Mouse (Mus musculus) forebrain, embryonic 10.5 days (tissue): ENCODE measurements around the gene Wdfy4. TPM values are rescaled to one million over a fixed set of nuclear protein-coding genes. Genes with fewer than 3 reads are reported as not detected.
A peak's percentile ranks its signal among the peaks of the same experiment; 100 is the strongest.

ENCODE experiments used
- DNase-seq: peaks from one replicate; pipeline ENCODE4 v3.0.0-alpha.2; 2017; ENCODE audit warnings: low spot score; ENCODE audit errors: extremely low spot score
- H3K27ac ChIP-seq: fragments of 300-500 bp; sonication (generic); 2 replicates; pipeline ENCODE4 v1.5.1; 2016; ENCODE audit warnings: mild to moderate bottlenecking
- H3K27me3 ChIP-seq: fragments of 300-500 bp; sonication (generic); 2 replicates; pipeline ENCODE4 v1.6.1; 2016; ENCODE audit warnings: mild to moderate bottlenecking; ENCODE audit not compliant: poor library complexity, severe bottlenecking
- H3K36me3 ChIP-seq: fragments of 300-500 bp; sonication (generic); replicated peaks from 2 replicates; pipeline ENCODE4 v1.6.1; 2016; ENCODE audit warnings: mild to moderate bottlenecking, moderate library complexity
- H3K4me1 ChIP-seq: fragments of 300-500 bp; sonication (generic); 2 replicates; pipeline ENCODE4 v1.6.1; 2016
- H3K4me3 ChIP-seq: fragments of 300-500 bp; sonication (generic); 2 replicates; pipeline ENCODE4 v1.5.1; 2016; ENCODE audit warnings: mild to moderate bottlenecking, moderate library complexity
- H3K9me3 ChIP-seq: fragments of 300-500 bp; sonication (generic); 2 replicates; pipeline ENCODE4 v1.6.1; 2016; ENCODE audit warnings: mild to moderate bottlenecking, moderate library complexity
- WGBS: fragments of 180-500 bp; shearing (Covaris S2); methylation state at CpG from one replicate; pipeline ENCODE4 v1.1.7; 2016; 5-methylcytosine and 5-hydroxymethylcytosine counted together
- polyA plus RNA-seq: library from polyadenylated mRNA; unstranded; fragments of >200 nt; fragmentation: Nextera tagmentation; extraction: Ambion mirVana; gene quantifications from 2 replicates; pipeline ENCODE4 v1.2.1, GENCODE M21; 2016

Wdfy4 gene
- polyA plus RNA-seq, 1 experiment from 2014 or later: 0.45 TPM

DNA sequence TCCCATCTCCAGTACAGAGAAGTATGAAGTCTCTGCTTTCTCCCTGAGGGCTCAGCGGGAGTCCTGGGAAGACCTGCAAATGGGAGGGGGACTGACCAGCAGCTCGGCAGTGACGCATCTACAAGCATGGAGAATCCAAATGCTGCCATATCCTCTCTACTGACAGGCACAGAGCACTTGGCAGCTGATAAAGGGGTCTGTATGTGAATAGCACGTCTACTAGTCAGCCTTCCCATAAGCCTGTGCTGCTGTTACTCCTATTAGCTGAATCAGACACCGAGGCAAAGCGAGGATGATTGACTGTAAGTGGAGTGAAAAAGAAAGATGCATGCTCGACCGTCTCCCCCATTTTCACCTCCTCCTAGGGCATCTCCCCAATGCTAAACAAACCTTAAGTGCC lies 131.9 kb downstream of the Wdfy4 start:
- Histone ChIP-seq H3K36me3 (no peaks in the 10 kb centered on the region), H3K4me3 (no peak overlapping the region), H3K27me3 (no peaks in the 10 kb centered on the region), H3K4me1 (peaks cover 17% of the 10 kb centered on the region), H3K9me3 (no peaks in the 10 kb centered on the region), H3K27ac (0 out of 2 replicates have a peak overlapping the region, but pooled peaks have one; percentile 35)
- no peak for DNase-seq
- WGBS: 67% methylated on average over 8 of the region's 8 CpGs

DNA sequence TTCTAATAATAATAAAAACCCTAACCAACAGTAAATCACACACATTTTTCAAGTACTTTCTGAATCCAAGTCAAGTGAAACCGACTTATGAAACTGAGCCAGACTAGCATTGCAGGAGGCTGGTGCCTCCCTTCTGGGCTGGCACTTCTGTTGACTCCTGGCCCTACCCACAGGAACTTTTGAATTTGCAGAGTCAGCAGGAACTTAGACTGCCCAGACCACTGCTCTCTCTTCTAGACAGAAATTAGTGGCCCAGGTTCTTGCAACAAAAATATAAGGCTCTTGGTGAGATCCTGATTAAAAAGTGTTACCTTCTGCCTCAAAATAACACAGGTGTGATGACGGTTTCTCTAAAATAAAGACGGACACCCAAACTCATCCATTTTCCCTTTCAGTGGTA lies 140.1 kb downstream of the Wdfy4 start:
- WGBS: 92% methylated on average over 3 of the region's 3 CpGs
- Histone ChIP-seq H3K27me3 (no peaks in the 10 kb centered on the region), H3K36me3 (no peaks in the 10 kb centered on the region), H3K4me3 (no peak overlapping the region), H3K4me1 (no peaks in the 10 kb centered on the region), H3K27ac (no peak overlapping the region), H3K9me3 (no peaks in the 10 kb centered on the region)
- DNase-seq: no peak

DNA sequence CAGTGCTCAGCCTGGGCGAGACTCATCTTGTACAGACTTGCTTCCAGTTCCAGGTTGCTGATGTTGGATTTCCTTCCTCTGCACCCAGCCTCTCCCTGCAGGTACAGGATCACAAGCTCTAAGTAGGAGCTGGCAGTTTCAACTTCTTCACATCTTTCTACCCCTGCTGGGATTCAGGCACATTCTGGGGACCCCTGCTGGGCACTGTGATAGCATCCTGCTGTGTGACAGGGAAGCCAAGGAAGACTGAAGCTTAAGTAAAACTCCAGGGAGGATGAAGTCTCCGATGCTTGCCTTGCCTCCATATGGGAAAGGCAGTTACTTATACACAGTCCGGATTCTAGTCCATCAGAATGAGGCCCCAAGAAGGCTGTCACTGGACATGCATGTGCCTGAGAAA lies 148.5 kb downstream of the Wdfy4 start:
- H3K36me3 ChIP-seq: no peaks in the 10 kb centered on the region
- no peak for DNase-seq
- H3K27me3 ChIP-seq: no peaks in the 10 kb centered on the region
- H3K27ac ChIP-seq: no peak overlapping the region
- H3K4me1 ChIP-seq: peaks cover 9% of the 10 kb centered on the region
- WGBS: 46% methylated on average over 3 of the region's 3 CpGs
- no peaks in the 10 kb centered on the region for H3K9me3 ChIP-seq
- H3K4me3 ChIP-seq: no peak overlapping the region

DNA sequence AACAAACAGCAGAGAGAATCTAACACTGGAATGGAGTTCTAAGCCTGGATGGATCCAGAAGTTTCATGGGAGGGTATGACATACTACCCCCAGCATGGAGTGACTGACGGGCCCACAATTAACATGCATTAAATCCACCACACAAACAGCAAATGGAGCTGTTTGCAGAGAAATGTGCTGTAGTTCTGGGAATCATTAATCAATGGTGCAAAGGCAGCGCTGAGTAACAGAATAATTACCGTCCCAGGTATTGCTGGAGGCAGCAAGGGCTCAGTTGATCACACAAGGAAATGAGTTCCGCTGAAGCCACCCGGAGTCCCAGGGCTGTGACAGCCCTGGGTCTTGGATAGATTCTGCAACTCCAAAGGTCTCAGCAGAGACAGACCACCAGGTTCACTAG lies 149.9 kb downstream of the Wdfy4 start:
- no peaks in the 10 kb centered on the region for H3K36me3 ChIP-seq
- H3K27me3 ChIP-seq: no peaks in the 10 kb centered on the region
- H3K4me3 ChIP-seq: no peak overlapping the region
- no peaks in the 10 kb centered on the region for H3K9me3 ChIP-seq
- 82% methylated on average over 5 of the region's 5 CpGs for WGBS
- H3K4me1 ChIP-seq: peaks cover 19% of the 10 kb centered on the region
- no peak overlapping the region for H3K27ac ChIP-seq
- DNase-seq: no peak

DNA sequence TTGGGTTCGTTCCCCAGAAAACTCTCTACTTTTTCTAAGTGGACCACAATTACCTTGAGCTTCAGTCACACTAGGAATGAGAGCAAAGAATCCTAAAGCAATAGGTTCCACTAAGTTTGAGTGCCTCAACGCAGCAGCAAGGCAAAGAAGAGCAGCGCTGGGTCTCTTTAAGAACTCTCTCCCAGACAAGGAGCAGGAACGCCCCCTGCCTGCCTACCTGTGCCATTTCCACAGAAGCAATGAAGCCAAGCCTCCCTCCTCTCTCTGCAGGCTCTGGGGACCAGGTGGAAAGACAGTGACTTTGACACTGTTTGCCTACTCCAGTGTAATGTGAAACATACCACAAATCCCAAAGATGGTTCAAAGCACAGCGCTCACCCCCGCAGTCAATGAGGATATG lies 151.9 kb downstream of the Wdfy4 start:
- Histone ChIP-seq H3K27me3 (no peaks in the 10 kb centered on the region), H3K4me3 (no peak overlapping the region), H3K27ac (no peak overlapping the region), H3K36me3 (no peaks in the 10 kb centered on the region), H3K4me1 (peaks cover 22% of the 10 kb centered on the region), H3K9me3 (no peaks in the 10 kb centered on the region)
- WGBS: 35% methylated on average over 6 of the region's 6 CpGs
- peak; percentile 43 for DNase-seq

DNA sequence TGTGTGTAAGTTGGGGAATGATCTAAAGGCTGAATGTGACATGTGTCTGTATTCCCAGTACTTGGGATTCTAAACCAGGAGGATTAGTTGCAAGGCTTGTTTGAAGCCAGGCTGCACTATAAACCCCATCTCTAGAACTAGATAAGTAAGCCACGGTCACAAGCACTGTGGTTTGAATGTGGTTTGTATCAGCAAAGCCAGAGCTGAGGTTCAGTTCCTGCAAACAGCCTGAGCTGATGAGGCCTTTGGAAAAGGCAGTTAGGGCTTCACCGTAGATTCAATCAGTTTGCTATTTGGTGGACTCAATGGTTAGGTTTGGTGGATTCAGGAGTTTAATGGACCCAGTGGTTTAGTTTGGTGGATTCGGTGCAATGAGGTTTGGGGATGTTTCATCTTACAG lies 154.5 kb downstream of the Wdfy4 start:
- no peaks in the 10 kb centered on the region for H3K27me3 ChIP-seq
- DNase-seq: no peak
- peaks cover 22% of the 10 kb centered on the region for H3K4me1 ChIP-seq
- H3K36me3 ChIP-seq: no peaks in the 10 kb centered on the region
- 85% methylated on average over 3 of the region's 3 CpGs for WGBS
- H3K27ac ChIP-seq: no peak overlapping the region
- no peak overlapping the region for H3K4me3 ChIP-seq
- no peaks in the 10 kb centered on the region for H3K9me3 ChIP-seq

DNA sequence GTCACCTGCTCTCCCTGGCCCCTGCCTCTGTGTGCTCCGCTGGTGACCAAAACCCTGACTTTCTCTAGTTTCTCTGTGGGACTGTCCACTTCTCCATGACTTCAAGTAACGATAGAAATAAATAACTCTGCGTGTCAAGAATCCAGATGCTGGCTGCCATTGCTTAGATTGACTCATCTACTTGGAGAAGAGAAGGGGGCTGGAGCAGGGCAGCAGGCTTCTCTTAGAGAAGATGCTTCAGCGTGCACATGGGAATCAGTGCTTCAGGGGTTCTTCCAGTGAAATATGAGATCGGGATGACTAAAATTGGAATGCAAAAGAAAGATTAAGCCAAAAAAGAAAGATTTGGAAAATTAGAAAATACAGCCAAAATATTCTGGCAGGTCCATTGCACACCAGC lies 165.7 kb downstream of the Wdfy4 start:
- peaks cover 6% of the 10 kb centered on the region; the same call in 1 of the 2 replicates for H3K4me1 ChIP-seq
- H3K4me3 ChIP-seq: no peak overlapping the region
- WGBS: 81% methylated on average over 5 of the region's 5 CpGs
- no peak overlapping the region for H3K27ac ChIP-seq
- H3K9me3 ChIP-seq: no peaks in the 10 kb centered on the region
- no peaks in the 10 kb centered on the region for H3K36me3 ChIP-seq
- DNase-seq: no peak
- no peaks in the 10 kb centered on the region for H3K27me3 ChIP-seq

DNA sequence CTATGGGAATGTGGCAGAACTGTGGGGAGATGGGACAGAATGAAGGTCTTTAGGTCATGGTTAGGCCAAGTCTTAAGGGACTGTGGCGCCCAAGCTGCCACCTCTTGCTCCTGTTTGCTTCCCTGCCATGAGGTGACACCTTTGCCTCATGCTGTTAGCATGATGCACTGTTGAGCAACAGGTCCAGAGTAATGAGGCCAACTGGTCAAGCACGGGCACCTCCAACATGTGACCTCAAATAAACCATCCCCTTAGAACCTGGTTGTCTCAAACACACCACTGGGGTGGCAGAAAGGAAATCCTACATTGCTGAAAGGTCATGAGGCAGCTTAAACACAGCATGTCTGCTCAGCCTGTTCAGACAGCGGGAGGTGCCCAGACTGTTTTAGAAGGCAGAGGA lies 166.3 kb downstream of the Wdfy4 start:
- H3K27me3 ChIP-seq: no peaks in the 10 kb centered on the region
- DNase-seq: no peak
- H3K4me3 ChIP-seq: no peak overlapping the region
- no peaks in the 10 kb centered on the region for H3K36me3 ChIP-seq
- H3K27ac ChIP-seq: no peak overlapping the region
- H3K9me3 ChIP-seq: no peaks in the 10 kb centered on the region
- WGBS: 88% methylated on average over 3 of the region's 3 CpGs
- H3K4me1 ChIP-seq: peaks cover 6% of the 10 kb centered on the region; the same call in 1 of the 2 replicates

DNA sequence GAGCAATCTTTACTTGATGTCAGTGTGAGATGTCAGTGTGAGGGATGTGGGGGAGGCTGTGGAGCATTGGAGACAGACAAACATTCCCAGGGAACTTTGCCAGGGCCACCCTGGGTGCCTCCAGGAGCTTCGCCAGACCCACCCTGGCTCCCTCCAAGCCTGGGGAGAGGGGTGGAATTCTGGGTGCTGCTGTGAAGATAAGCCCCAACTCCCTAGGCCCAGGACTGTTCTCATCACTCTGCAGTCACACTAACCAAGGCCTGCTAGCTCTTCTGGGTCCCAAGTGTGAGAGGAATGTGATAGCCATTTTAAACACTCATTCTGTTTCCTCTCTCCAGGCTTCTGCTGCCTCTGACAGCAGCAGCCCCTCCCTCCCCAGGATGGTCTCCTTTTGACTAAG lies 177.7 kb downstream of the Wdfy4 start:
- Histone ChIP-seq H3K4me3 (no peak overlapping the region), H3K9me3 (peaks cover 5% of the 10 kb centered on the region; the same call in 1 of the 2 replicates), H3K27ac (no peak overlapping the region), H3K4me1 (no peaks in the 10 kb centered on the region), H3K27me3 (no peaks in the 10 kb centered on the region), H3K36me3 (no peaks in the 10 kb centered on the region)
- no peak for DNase-seq
- WGBS: 80% methylated on average over 1 of the region's 1 CpGs

DNA sequence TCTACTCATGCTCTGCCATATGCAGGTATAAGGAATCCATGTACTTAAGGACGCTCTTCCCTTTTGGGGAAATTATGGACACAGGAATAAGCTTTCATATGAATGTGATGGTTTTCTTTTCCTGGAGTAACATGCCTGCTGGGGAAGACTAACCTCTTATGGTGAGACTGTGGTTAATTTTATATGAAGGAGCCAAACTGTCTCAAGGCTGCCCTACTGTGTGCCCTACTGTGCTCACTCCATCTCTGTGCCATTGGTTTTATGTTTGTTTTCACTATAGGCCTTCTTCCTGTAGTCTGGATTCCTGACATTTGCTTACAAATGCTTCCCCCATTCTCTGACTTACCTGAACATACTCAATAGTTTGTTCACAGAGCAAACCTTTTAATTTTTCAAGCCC lies 180.2 kb downstream of the Wdfy4 start:
- Histone ChIP-seq H3K9me3 (peaks cover 5% of the 10 kb centered on the region; the same call in 1 of the 2 replicates), H3K4me3 (no peak overlapping the region), H3K36me3 (no peaks in the 10 kb centered on the region), H3K4me1 (peaks cover 5% of the 10 kb centered on the region), H3K27me3 (no peaks in the 10 kb centered on the region), H3K27ac (no peak overlapping the region)
- no peak for DNase-seq
- WGBS: 95% methylated on average over 1 of the region's 1 CpGs

DNA sequence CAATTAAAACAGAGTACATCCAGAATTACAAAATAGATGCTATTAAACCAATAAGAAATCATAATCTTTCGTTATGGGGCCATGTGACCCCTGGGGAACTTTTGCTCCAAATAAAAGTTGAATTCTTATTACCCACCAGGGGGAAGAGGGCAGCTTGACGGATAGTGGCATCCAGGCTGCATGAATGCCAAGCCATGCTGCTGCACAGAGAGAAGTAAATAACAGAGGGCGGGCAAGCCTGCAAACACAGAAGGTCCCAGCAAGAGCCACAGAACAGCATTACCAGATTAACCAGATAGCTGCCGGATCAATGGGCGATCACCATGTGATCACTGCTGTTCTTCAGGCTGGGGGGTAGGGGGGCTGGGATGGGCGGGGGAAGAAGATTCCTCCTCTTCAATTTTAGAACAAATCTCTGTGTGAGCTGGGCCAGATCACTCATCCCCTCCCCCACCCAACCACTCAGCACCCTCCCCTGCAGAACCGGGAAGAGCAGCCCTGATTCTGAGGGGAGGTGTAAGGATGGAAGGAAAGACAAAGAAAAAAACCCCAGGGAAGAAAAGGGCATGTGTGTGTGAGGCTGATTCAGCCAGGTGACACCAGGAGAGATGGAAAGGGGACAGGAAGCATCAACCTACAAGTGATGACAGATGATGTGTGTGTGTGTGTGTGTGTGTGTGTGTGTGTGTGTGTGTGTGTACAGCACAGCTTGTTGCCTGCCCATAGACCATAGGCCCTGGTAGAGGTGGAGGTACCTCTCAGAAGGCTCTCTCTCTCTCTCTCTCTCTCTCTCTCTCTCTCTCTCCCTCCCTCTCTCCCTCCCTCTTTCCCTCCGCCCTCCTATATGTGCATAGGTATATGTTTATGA lies 185.0 kb downstream of the Wdfy4 start:
- Histone ChIP-seq H3K36me3 (no peaks in the 10 kb centered on the region), H3K27ac (peak overlapping the region; percentile 75), H3K9me3 (peaks cover 5% of the 10 kb centered on the region; the same call in 1 of the 2 replicates), H3K4me1 (peaks cover 21% of the 10 kb centered on the region), H3K4me3 (no peak overlapping the region), H3K27me3 (no peaks in the 10 kb centered on the region)
- 22% methylated on average over 8 of the region's 8 CpGs for WGBS
- no peak for DNase-seq

DNA sequence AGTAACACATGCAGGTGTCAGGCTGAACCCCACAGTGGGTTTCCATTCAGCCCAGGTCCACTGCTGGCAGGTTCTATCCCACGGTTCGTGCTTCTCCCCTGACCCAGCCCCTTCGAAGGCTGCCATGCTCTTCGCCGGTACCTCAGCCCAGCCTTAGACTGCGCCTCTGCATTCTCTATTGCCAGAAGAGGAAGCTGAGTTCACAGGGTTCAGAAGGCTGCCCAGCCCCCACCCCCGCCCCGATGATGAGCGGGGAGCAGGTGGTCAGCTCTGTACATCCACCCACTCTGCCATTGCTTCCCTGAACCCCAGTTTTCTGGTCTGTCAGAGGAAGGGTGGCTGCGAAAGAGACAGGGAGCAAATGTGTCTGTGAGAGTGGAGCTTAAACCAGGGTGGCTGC lies 185.8 kb downstream of the Wdfy4 start:
- Histone ChIP-seq H3K27me3 (no peaks in the 10 kb centered on the region), H3K9me3 (no peaks in the 10 kb centered on the region), H3K4me3 (peak overlapping the region; percentile 14; the same call in 1 of the 2 replicates), H3K4me1 (peaks cover 29% of the 10 kb centered on the region), H3K36me3 (no peaks in the 10 kb centered on the region), H3K27ac (peak overlapping the region; percentile 75)
- 23% methylated on average over 10 of the region's 10 CpGs for WGBS
- DNase-seq: no peak

DNA sequence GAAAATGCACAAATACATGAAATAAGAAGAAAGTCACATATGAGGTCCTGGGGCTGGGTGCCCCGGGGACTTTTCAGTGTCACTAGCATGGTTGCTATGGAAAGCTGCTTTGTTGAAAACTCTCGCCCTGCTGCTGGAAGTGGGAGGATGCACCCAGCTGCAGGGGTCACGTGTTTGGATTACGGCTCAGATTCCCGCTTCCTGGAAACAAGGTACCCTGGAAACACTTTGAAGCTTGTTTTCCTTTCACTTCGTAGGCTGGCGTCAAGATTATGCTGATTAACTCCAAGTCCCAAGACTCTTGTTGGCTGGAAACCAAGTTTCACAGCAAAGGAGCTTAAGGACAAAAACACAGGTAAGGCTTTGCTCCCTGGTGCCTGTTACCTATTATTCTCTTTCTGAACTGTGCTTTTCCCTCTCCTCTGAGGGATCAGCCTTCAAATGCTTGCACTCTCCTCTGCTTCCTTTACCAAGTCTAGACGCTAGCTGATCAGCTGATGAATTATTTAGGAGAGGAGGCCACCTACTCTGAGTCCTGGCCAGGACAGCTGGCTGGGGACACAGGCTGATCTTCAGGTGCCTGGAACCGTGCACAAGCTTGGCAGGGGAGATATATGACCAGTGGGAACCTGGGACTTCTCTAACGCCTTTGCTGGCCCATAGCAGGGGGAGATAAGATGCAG lies 190.2 kb downstream of the Wdfy4 start:
- WGBS: 7% methylated on average over 10 of the region's 10 CpGs
- peak overlapping the region; percentile 21; the same call in 1 of the 2 replicates for H3K4me3 ChIP-seq
- peaks cover 25% of the 10 kb centered on the region for H3K4me1 ChIP-seq

More for the DNA sequence above, 190.2 kb downstream of the Wdfy4 start:
- no peaks in the 10 kb centered on the region for H3K9me3 ChIP-seq
- H3K36me3 ChIP-seq: no peaks in the 10 kb centered on the region
- no peaks in the 10 kb centered on the region for H3K27me3 ChIP-seq
- peak overlapping the region; percentile 77 for H3K27ac ChIP-seq
- DNase-seq: peak; percentile 55
